Mouse (Mus musculus) lung, embryonic 16.5 days (tissue): ENCODE measurements at regions not wholly inside any gene's neighbourhood (a gene's known extent, or its start where the extent isn't known, plus 50 kb on each side); places are given as distances from the start of the nearest gene placed in this dataset.
"Not testable (repeated sequence)": the region's sequence is repeated elsewhere in the genome, so short reads cannot be mapped to it uniquely, and the experiment has no call there.

Experiments used
- ATAC-seq: fragments of 200-750 bp; cut with Nextera tagmentation; 2 replicates; pipeline ENCODE4 v1.8.0; 2017; ENCODE audit warnings: low read depth, mild to moderate bottlenecking, moderate library complexity
- H3K27ac ChIP-seq: fragments of 300-500 bp; sonication (generic); 2 replicates; pipeline ENCODE4 v1.5.1; 2014; ENCODE audit warnings: mild to moderate bottlenecking, control low read depth, low read length
- H3K27me3 ChIP-seq: fragments of 300-500 bp; sonication (generic); 2 replicates; pipeline ENCODE4 v1.6.1; 2014; ENCODE audit warnings: low read depth, low read length, mixed read lengths; ENCODE audit not compliant: control insufficient read depth, insufficient read depth
- H3K36me3 ChIP-seq: fragments of 300-500 bp; sonication (generic); 2 replicates; pipeline ENCODE4 v1.6.1; 2014; ENCODE audit warnings: low read length; ENCODE audit not compliant: control insufficient read depth, insufficient read depth
- H3K4me1 ChIP-seq: fragments of 300-500 bp; sonication (generic); replicated peaks from 2 replicates; pipeline ENCODE4 v1.6.1; 2014; ENCODE audit warnings: low read length, mixed read lengths; ENCODE audit not compliant: control insufficient read depth, insufficient read depth
- H3K4me2 ChIP-seq: fragments of 300-500 bp; sonication (generic); 2 replicates; pipeline ENCODE4 v1.6.1; 2014; ENCODE audit warnings: low read depth, low read length, control low read depth
- H3K4me3 ChIP-seq: fragments of 300-500 bp; sonication (generic); 2 replicates; pipeline ENCODE4 v1.5.1; 2014; ENCODE audit warnings: mild to moderate bottlenecking, low read length, control low read depth
- H3K9ac ChIP-seq: fragments of 300-500 bp; sonication (generic); 2 replicates; pipeline ENCODE4 v1.6.1; 2014; ENCODE audit warnings: low read length, control low read depth
- H3K9me3 ChIP-seq: fragments of 300-500 bp; sonication (generic); 2 replicates; pipeline ENCODE4 v1.6.1; 2016; ENCODE audit warnings: low read length; ENCODE audit not compliant: control insufficient read depth
- WGBS: fragments of 180-500 bp; shearing (Covaris S2); extraction: QIAGEN DNeasy Blood & Tissue Kit; methylation state at CpG from one replicate; pipeline ENCODE4 v1.1.7; 2014; 5-methylcytosine and 5-hydroxymethylcytosine counted together

DNA sequence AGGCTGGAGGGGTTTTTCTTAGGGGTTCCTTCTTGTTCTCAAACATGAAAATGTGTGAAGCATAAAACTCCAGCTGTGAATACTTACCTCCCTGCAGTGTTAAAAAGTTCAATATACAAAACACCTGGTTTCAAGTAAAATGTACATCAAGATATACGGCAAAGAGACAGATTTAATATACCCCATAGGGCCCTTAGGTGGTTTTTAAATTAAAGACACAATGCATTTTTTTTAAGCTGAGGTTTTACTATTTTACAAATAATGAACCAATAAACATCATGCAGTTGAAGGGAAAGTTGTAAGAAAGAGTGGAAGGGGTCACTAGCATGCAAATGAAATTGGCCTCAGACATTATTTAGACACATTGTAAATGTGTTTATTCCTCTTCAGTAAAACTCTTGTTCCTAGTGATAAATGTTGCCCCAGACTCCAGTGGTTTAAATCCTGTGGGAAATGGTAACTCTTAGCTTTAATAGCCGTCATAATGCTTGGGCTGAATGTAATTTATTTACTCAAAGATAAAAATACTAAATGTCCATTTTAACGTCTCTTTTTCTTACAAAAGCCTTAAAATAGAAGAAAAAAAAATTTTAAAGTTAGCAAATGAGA lies 1337.9 kb downstream of the Efnb2 start:
- no peak for ATAC-seq
- H3K27ac ChIP-seq: no peak overlapping the region
- 54% methylated on average over 3 of the region's 3 CpGs for WGBS
- no peaks in the 10 kb centered on the region for H3K27me3 ChIP-seq
- no peaks in the 10 kb centered on the region for H3K4me1 ChIP-seq
- H3K9ac ChIP-seq: no peak overlapping the region
- H3K9me3 ChIP-seq: no peaks in the 10 kb centered on the region
- no peaks in the 10 kb centered on the region for H3K36me3 ChIP-seq
- H3K4me2 ChIP-seq: no peak overlapping the region
- no peak overlapping the region for H3K4me3 ChIP-seq

DNA sequence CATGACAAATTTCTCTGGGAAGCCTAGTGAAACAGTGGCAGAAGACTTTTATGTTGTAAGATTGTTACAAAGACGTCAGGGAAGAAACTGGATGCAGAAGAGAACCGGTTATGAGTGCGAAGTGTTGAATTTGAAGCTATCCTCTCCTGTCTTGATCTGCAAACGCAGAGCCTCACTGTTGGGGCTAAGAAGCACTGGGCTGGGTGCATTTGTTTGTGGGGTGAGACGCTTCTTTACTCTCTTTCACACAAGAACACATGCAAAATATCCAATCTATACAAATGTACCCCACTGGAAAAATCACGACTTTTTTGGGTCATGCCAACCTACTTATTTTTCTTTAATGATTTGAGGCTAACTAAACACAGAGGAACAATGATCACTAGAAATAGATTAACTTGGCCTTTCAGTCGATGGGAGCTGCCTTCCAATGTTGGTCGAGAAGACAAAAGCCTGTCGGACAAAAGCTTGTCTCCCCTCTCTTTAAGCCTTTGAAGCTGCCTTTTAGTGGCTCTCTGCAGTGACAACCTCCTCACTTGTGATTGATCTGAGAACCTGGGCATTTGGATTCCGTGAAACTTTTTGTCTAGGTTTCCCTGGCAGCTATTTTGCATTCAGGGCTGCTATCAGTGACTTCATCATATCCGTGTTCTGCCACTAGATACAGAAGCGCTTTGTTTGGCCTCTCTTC lies 1338.5 kb downstream of the Efnb2 start:
- Histone ChIP-seq H3K27ac (no peak overlapping the region), H3K4me2 (no peak overlapping the region), H3K4me1 (no peaks in the 10 kb centered on the region), H3K27me3 (no peaks in the 10 kb centered on the region), H3K9ac (no peak overlapping the region), H3K9me3 (no peaks in the 10 kb centered on the region), H3K36me3 (no peaks in the 10 kb centered on the region), H3K4me3 (no peak overlapping the region)
- WGBS: 55% methylated on average over 12 of the region's 12 CpGs
- ATAC-seq: no peak

DNA sequence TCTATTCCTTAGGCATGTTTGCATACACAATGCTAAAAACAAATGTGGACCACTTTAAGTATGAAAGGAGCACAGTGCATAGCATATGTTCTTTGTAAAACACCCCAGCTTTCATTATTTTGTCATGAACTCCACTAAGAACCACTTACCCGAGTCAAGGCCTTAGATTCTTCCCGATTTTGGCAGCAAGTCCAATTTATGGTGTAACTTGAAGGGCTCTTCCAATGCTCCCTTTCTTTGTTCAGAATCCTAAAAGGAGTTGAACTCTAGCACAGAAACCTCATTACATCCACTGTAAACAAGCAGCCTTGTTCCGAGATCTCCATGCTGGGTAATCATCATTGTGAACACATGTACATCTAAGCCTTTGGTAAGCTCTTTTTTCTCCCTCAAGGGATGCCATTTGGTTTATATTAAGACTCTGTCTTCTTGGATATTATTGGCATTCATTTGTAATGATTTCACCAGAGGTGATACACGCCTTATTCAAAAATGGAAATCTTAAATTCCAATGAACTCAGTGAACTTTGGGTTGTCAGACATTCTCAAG lies 1344.2 kb downstream of the Efnb2 start:
- 57% methylated on average over 4 of the region's 4 CpGs for WGBS
- H3K9ac ChIP-seq: no peak overlapping the region
- H3K27ac ChIP-seq: no peak overlapping the region
- H3K4me2 ChIP-seq: no peak overlapping the region
- no peaks in the 10 kb centered on the region for H3K4me1 ChIP-seq
- no peaks in the 10 kb centered on the region for H3K9me3 ChIP-seq
- no peaks in the 10 kb centered on the region for H3K36me3 ChIP-seq
- no peak for ATAC-seq
- no peaks in the 10 kb centered on the region for H3K27me3 ChIP-seq
- H3K4me3 ChIP-seq: no peak overlapping the region

DNA sequence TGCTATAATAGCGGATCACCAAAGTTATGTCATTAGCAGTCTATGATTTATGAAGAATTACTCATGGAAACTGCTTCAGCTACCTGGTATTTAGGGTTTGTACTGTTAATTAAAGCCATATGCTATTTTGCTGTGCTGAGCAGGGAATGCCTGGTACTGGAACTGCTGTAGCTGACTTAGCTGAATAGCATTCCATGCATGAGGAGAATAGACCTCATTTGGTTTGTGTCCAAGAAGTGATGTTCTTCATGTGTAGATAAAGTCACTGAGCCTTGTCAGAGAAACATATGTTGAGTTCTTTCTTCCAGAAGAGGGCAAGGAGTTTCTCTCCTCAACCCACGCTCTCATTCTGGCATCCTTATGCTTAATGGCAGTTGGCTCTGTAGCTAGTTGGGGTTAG lies 1351.8 kb downstream of the Efnb2 start:
- Histone ChIP-seq H3K36me3 (no peaks in the 10 kb centered on the region), H3K4me3 (no peak overlapping the region), H3K27me3 (no peaks in the 10 kb centered on the region), H3K9me3 (no peaks in the 10 kb centered on the region), H3K4me2 (no peak overlapping the region), H3K4me1 (no peaks in the 10 kb centered on the region), H3K9ac (no peak overlapping the region), H3K27ac (no peak overlapping the region)
- WGBS: 82% methylated on average over 2 of the region's 2 CpGs
- ATAC-seq: no peak

DNA sequence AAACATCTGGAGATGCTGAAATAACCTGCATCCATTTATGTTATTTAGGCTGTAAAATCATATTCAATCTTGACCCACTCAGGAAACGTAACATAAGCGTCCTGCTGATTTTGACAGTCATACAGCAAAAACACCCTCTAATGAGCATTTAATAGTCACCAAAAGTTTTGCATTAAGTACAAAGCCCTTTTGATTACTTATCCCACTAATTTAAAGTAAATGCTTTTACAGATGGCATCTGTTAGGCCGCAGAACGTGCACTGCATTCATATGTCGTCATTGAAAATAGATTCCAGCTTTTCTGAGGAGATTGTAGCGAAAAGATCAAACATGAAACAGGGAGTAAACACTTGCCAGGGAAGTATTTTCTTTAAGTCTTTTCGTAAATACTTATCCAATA lies 1371.7 kb downstream of the Efnb2 start:
- 47% methylated on average over 7 of the region's 7 CpGs for WGBS
- Histone ChIP-seq H3K36me3 (no peaks in the 10 kb centered on the region), H3K4me3 (no peak overlapping the region), H3K9me3 (no peaks in the 10 kb centered on the region), H3K4me1 (no peaks in the 10 kb centered on the region), H3K4me2 (no peak overlapping the region), H3K9ac (no peak overlapping the region), H3K27me3 (no peaks in the 10 kb centered on the region), H3K27ac (no peak overlapping the region)
- no peak for ATAC-seq

DNA sequence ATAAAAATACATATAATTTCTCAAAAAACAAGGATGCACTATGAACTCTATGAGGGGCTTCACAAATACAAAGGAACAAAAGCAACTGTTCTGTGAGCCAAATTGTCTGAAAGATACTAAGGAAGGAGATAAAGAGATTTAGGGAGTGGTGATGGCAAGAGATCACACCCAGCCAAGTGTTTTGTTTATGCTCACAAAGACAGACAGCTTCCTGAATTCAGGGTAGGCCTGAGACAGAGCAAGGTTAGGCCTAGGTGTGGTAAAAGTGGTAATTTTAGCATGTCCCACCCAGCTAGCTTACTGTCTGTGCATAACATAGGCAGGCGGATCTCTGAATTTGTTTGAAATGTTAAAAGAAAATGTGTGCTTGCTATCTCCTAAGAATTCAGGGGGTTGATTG lies 1374.5 kb downstream of the Efnb2 start:
- Histone ChIP-seq H3K4me2 (no peak overlapping the region), H3K9ac (no peak overlapping the region), H3K36me3 (no peaks in the 10 kb centered on the region), H3K4me3 (no peak overlapping the region), H3K4me1 (no peaks in the 10 kb centered on the region), H3K27me3 (no peaks in the 10 kb centered on the region), H3K27ac (no peak overlapping the region), H3K9me3 (no peaks in the 10 kb centered on the region)
- no peak for ATAC-seq
- 74% methylated on average over 1 of the region's 1 CpGs for WGBS

DNA sequence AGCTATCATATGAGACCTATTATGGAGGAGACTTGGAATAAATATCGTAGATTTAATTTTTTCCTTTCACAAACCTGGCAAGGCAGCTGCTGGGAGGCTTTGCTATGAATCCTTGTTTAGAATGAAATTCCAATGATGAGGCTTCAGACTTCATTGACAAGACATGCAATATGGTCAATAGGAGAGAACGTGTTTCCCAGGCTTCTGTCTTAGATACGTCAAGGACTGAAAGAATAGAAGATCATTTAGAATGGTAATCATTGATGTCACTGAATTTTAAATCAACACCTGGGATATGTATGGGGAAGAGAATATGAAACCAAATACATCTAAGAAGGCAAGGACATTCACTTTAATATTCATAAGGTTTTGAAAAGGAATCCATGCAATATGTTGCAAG lies 1393.6 kb downstream of the Efnb2 start:
- H3K27me3 ChIP-seq: no peaks in the 10 kb centered on the region
- no peak overlapping the region for H3K4me2 ChIP-seq
- no peaks in the 10 kb centered on the region for H3K4me1 ChIP-seq
- H3K36me3 ChIP-seq: no peaks in the 10 kb centered on the region
- H3K27ac ChIP-seq: no peak overlapping the region
- ATAC-seq: no peak
- H3K4me3 ChIP-seq: no peak overlapping the region
- no peak overlapping the region for H3K9ac ChIP-seq
- WGBS: 84% methylated on average over 3 of the region's 3 CpGs
- no peaks in the 10 kb centered on the region for H3K9me3 ChIP-seq

DNA sequence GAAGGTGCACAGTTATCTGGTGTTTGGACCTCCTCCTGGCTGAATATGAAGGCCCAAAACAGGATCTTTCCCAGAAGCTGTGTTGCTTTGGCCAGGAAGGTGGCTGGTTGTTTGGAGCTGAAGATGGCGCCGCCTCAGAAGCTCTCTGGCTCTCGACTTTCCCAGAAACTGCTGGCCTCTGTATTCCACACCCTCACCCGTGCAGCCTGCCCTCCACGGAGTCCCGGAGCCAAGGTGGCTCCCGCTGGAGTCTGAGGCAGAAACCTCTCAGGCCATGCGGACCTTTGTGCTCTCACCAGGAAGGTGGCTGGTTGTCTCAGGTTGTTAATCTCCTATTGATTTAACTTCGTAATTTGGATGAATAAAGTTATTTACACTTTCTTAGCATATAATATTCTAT lies 1406.7 kb downstream of the Efnb2 start:
- not testable (repeated sequence) for H3K9ac ChIP-seq, H3K4me1 ChIP-seq, H3K27ac ChIP-seq, H3K4me3 ChIP-seq, H3K9me3 ChIP-seq, H3K27me3 ChIP-seq, H3K4me2 ChIP-seq, ATAC-seq, H3K36me3 ChIP-seq
- 87% methylated on average over 9 of the region's 9 CpGs for WGBS

DNA sequence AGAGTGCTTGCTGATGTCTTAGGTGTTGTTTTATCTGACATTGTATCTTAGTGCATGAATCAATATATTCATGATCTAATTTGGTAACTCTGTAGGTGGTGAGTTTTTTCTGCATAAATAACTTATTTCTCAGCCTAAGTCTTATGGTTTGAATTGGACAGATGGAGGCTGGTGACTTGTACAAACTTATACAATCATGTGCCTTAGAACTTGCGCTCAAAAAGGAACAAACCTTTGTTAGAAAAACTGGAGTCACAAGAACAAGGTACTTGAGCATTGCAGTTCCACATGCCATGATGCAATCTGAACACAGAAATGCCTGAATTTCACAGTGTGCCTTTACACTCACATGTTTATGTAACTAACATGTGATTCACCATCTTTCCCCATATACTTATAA lies 1420.7 kb downstream of the Efnb2 start:
- H3K27me3 ChIP-seq: no peaks in the 10 kb centered on the region
- ATAC-seq: no peak
- no peak overlapping the region for H3K27ac ChIP-seq
- H3K4me1 ChIP-seq: no peaks in the 10 kb centered on the region
- H3K36me3 ChIP-seq: no peaks in the 10 kb centered on the region
- H3K4me3 ChIP-seq: no peak overlapping the region
- 81% methylated on average over 1 of the region's 1 CpGs for WGBS
- no peak overlapping the region for H3K9ac ChIP-seq
- H3K4me2 ChIP-seq: no peak overlapping the region
- H3K9me3 ChIP-seq: no peaks in the 10 kb centered on the region
